Mouse (Mus musculus) adipocyte (in vitro differentiated cells): ENCODE results near the gene D930048N14Rik.
"Not testable (repeated sequence)": the region's sequence is repeated elsewhere in the genome, so short reads cannot be mapped to it uniquely, and the experiment has no call there.

ENCODE experiments used
- DNase-seq: peaks from one replicate; pipeline ENCODE4 v3.0.0-alpha.2; 2016; ENCODE audit warnings: low spot score

Gene D930048N14Rik

GRCm38 (mm10) chr11:51653736-51654135 is 3.0 kb downstream of the D930048N14Rik start:
- DNase-seq: no peak

GRCm38 (mm10) chr11:51654891-51655290 is 4.1 kb downstream of the D930048N14Rik start:
- DNase-seq: peak; percentile 72

- DNase-seq: no peak
Observed at GRCm38 (mm10) chr11:51656798-51657521, 6.2 kb downstream of the D930048N14Rik start.

- DNase-seq: no peak
Observed at GRCm38 (mm10) chr11:51658291-51658690, 7.5 kb downstream of the D930048N14Rik start.

GRCm38 (mm10) chr11:51658705-51659104 is 8.0 kb downstream of the D930048N14Rik start:
- peak; percentile 67 for DNase-seq

GRCm38 (mm10) chr11:51661867-51662365 is 11.2 kb downstream of the D930048N14Rik start:
- no peak for DNase-seq

GRCm38 (mm10) chr11:51662632-51663031 is 11.9 kb downstream of the D930048N14Rik start:
- DNase-seq: no peak

- not testable (repeated sequence) for DNase-seq
Observed at GRCm38 (mm10) chr11:51664747-51665146, 14.0 kb downstream of the D930048N14Rik start.

GRCm38 (mm10) chr11:51670846-51671245 is 20.1 kb downstream of the D930048N14Rik start:
- DNase-seq: no peak

GRCm38 (mm10) chr11:51671376-51671775 is 20.6 kb downstream of the D930048N14Rik start:
- no peak for DNase-seq

- no peak for DNase-seq
Observed at GRCm38 (mm10) chr11:51673291-51673690, 22.5 kb downstream of the D930048N14Rik start.

GRCm38 (mm10) chr11:51675386-51675785 is 24.6 kb downstream of the D930048N14Rik start:
- DNase-seq: no peak

- DNase-seq: no peak
Observed at GRCm38 (mm10) chr11:51677737-51678418, 27.1 kb downstream of the D930048N14Rik start.

GRCm38 (mm10) chr11:51679466-51679865 is 28.7 kb downstream of the D930048N14Rik start:
- DNase-seq: no peak

- peak; percentile 93 for DNase-seq
Observed at GRCm38 (mm10) chr11:51681324-51681975, 30.7 kb downstream of the D930048N14Rik start.

- no peak for DNase-seq
Observed at GRCm38 (mm10) chr11:51681976-51682374, 31.2 kb downstream of the D930048N14Rik start.

- peak; percentile 100 for DNase-seq
Observed at GRCm38 (mm10) chr11:51688330-51689328, 37.9 kb downstream of the D930048N14Rik start, which contains the start of gene 0610009B22Rik. TSS of gene 0610009B22Rik (minus strand) at chr11:51688874.

GRCm38 (mm10) chr11:51689343-51689742 is 38.6 kb downstream of the D930048N14Rik start:
- DNase-seq: no peak

GRCm38 (mm10) chr11:51690597-51690996 is 39.8 kb downstream of the D930048N14Rik start:
- not testable (repeated sequence) for DNase-seq

- DNase-seq: no peak
Observed at GRCm38 (mm10) chr11:51694984-51695383, 44.2 kb downstream of the D930048N14Rik start.

- DNase-seq: no peak
Observed at GRCm38 (mm10) chr11:51702831-51703230, 52.1 kb downstream of the D930048N14Rik start.
